Mouse (Mus musculus) ES-Bruce4 (cell line): Measurements from ENCODE around the gene Wdtc1.

Experiments
- CTCF ChIP-seq: IDR thresholded peaks from one replicate; pipeline ENCODE4 v1.8.1; 2011; ENCODE audit warnings: low read depth, low read length
- POLR2A ChIP-seq: IDR thresholded peaks from one replicate; pipeline ENCODE4 v1.8.1; 2011; ENCODE audit warnings: low read length; ENCODE audit not compliant: insufficient read depth

DNA sequence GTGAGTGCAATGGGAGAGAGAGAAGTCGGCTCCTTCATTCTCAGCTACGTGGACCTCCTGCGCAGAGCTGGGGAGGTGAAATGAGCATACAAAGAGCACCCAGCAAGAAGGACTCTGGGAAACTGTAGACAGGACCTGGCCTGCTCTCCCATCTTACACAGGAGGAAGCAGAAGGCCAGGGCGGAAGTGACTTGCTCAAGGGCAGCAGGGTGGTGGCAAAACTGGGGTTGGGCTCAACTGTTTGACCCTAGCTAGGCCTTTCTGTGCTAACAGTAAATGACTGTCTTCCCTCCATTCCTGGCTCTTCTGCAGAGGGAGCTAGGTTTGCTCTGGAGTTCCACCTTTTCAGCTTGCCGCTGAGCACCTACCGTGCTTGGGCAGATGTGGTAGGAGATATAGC lies 37.3 kb upstream of the Wdtc1 start:
- TF ChIP-seq POLR2A (no peak), CTCF (no peak)
